Mouse (Mus musculus) embryonic facial prominence, embryonic 15.5 days (tissue): ENCODE measurements at regions not wholly inside any gene's neighbourhood (a gene's known extent, or its start where the extent isn't known, plus 50 kb on each side); places are given as distances from the start of the nearest gene placed in this dataset.

Source experiments
- ATAC-seq: fragments of 200-750 bp; cut with Nextera tagmentation; 2 replicates; pipeline ENCODE4 v1.8.0; 2017; ENCODE audit warnings: low read depth, moderate TSS enrichment; ENCODE audit not compliant: insufficient number of reproducible peaks, low FRiP score, low TSS enrichment
- H3K27ac ChIP-seq: fragments of 300-500 bp; sonication (generic); replicated peaks from 2 replicates; pipeline ENCODE4 v1.5.1; 2015; ENCODE audit warnings: mild to moderate bottlenecking, inconsistent platforms
- H3K27me3 ChIP-seq: fragments of 300-500 bp; sonication (generic); 2 replicates; pipeline ENCODE4 v1.6.1; 2015; ENCODE audit warnings: inconsistent platforms
- H3K36me3 ChIP-seq: fragments of 300-500 bp; sonication (generic); 2 replicates; pipeline ENCODE4 v1.6.1; 2015; ENCODE audit warnings: mild to moderate bottlenecking, inconsistent platforms
- H3K4me1 ChIP-seq: fragments of 300-500 bp; sonication (generic); 2 replicates; pipeline ENCODE4 v1.6.1; 2015; ENCODE audit warnings: inconsistent platforms
- H3K4me2 ChIP-seq: fragments of 300-500 bp; sonication (generic); replicated peaks from 2 replicates; pipeline ENCODE4 v1.6.1; 2015; ENCODE audit warnings: mild to moderate bottlenecking, inconsistent platforms
- H3K4me3 ChIP-seq: fragments of 300-500 bp; sonication (generic); replicated peaks from 2 replicates; pipeline ENCODE4 v1.5.1; 2015; ENCODE audit warnings: mild to moderate bottlenecking, inconsistent platforms
- H3K9ac ChIP-seq: fragments of 300-500 bp; sonication (generic); 2 replicates; pipeline ENCODE4 v1.6.1; 2015; ENCODE audit warnings: inconsistent platforms
- H3K9me3 ChIP-seq: fragments of 300-500 bp; sonication (generic); replicated peaks from 2 replicates; pipeline ENCODE4 v1.6.1; 2016; ENCODE audit warnings: inconsistent platforms
- WGBS: fragments of 180-500 bp; shearing (Covaris S2); methylation state at CpG from one replicate; pipeline ENCODE4 v1.1.7; 2015; 5-methylcytosine and 5-hydroxymethylcytosine counted together

DNA sequence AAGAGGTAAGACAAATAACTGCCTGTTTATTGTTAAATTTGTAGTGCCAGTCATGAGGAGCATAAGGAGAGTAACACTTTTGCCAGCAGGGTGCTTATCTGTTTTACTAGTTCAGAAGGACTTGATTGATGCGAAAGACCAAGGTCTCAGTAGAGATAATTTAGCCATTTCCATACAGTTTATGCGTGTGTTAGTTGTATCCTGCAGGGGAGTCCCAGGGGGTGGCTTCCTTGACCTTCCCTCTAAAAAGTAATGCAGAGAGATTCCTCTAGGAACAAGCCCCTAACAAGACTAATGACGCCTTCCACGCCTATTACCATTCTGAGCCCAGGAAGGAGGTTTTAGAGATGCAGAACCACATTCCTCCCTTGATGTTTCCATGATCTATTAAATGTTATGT is 192.6 kb upstream of the Gm49339 start:
- H3K36me3 ChIP-seq = no peaks in the 10 kb centered on the region
- WGBS = 43% methylated on average over 4 of the region's 4 CpGs
- H3K27ac ChIP-seq = no peak overlapping the region
- no peak for ATAC-seq
- no peak overlapping the region for H3K9ac ChIP-seq
- no peaks in the 10 kb centered on the region for H3K9me3 ChIP-seq
- H3K4me2 ChIP-seq = no peak overlapping the region
- H3K27me3 ChIP-seq = no peaks in the 10 kb centered on the region
- no peak overlapping the region for H3K4me3 ChIP-seq
- no peaks in the 10 kb centered on the region for H3K4me1 ChIP-seq

- no peaks in the 10 kb centered on the region for H3K9me3 ChIP-seq
- no peak overlapping the region for H3K4me3 ChIP-seq
- H3K27me3 ChIP-seq = no peaks in the 10 kb centered on the region
- H3K9ac ChIP-seq = no peak overlapping the region
- H3K36me3 ChIP-seq = no peaks in the 10 kb centered on the region
- no peak overlapping the region for H3K4me2 ChIP-seq
- no peak overlapping the region for H3K27ac ChIP-seq
- 41% methylated on average over 5 of the region's 5 CpGs for WGBS
- H3K4me1 ChIP-seq = no peaks in the 10 kb centered on the region
- no peak for ATAC-seq
Observed at GRCm38 (mm10) chr10:51291412-51292207, 188.8 kb upstream of the Gm49339 start.

- no peak for ATAC-seq
Observed at GRCm38 (mm10) chr10:51312814-51313213, 167.6 kb upstream of the Gm49339 start.

GRCm38 (mm10) chr10:51320207-51320606 is 160.2 kb upstream of the Gm49339 start:
- Histone ChIP-seq H3K9me3 (no peaks in the 10 kb centered on the region), H3K36me3 (no peaks in the 10 kb centered on the region), H3K27ac (no peak overlapping the region), H3K4me2 (no peak overlapping the region), H3K9ac (no peak overlapping the region), H3K27me3 (no peaks in the 10 kb centered on the region), H3K4me3 (no peak overlapping the region), H3K4me1 (no peaks in the 10 kb centered on the region)
- WGBS = 69% methylated on average over 2 of the region's 2 CpGs
- no peak for ATAC-seq

More at GRCm38 (mm10) chr10:51312814-51313213, 167.6 kb upstream of the Gm49339 start:
- H3K27me3 ChIP-seq = no peaks in the 10 kb centered on the region
- no peak overlapping the region for H3K9ac ChIP-seq
- H3K4me1 ChIP-seq = no peaks in the 10 kb centered on the region
- no peak overlapping the region for H3K27ac ChIP-seq
- H3K9me3 ChIP-seq = no peaks in the 10 kb centered on the region
- H3K36me3 ChIP-seq = no peaks in the 10 kb centered on the region
- H3K4me2 ChIP-seq = no peak overlapping the region
- no peak overlapping the region for H3K4me3 ChIP-seq

- no peak for ATAC-seq
- 68% methylated on average over 4 of the region's 4 CpGs for WGBS
- Histone ChIP-seq H3K27me3 (no peaks in the 10 kb centered on the region), H3K9ac (no peak overlapping the region), H3K4me2 (no peak overlapping the region), H3K9me3 (no peaks in the 10 kb centered on the region), H3K27ac (no peak overlapping the region), H3K4me3 (no peak overlapping the region), H3K36me3 (no peaks in the 10 kb centered on the region), H3K4me1 (no peaks in the 10 kb centered on the region)
Observed at GRCm38 (mm10) chr10:51328772-51329171, 151.6 kb upstream of the Gm49339 start.

- H3K9me3 ChIP-seq = no peaks in the 10 kb centered on the region
- no peak overlapping the region for H3K4me3 ChIP-seq
- H3K27me3 ChIP-seq = no peaks in the 10 kb centered on the region
- no peak overlapping the region for H3K4me2 ChIP-seq
- no peaks in the 10 kb centered on the region for H3K36me3 ChIP-seq
- H3K27ac ChIP-seq = no peak overlapping the region
- no peak for ATAC-seq
- no peak overlapping the region for H3K9ac ChIP-seq
- WGBS = 82% methylated on average over 2 of the region's 2 CpGs
- H3K4me1 ChIP-seq = no peaks in the 10 kb centered on the region
Observed at GRCm38 (mm10) chr10:51329386-51329785, 151.0 kb upstream of the Gm49339 start.
